Mouse (Mus musculus) thymus, postnatal 0 days (tissue): ENCODE measurements around the gene Zfp354b. TPM values are rescaled to one million over a fixed set of nuclear protein-coding genes. Genes with fewer than 3 reads are reported as not detected.

Experiments
- DNase-seq: peaks from one replicate; pipeline ENCODE4 v3.0.0-alpha.2; 2015; ENCODE audit warnings: low spot score
- polyA plus RNA-seq: library from polyadenylated mRNA; unstranded; fragments of >200 nt; fragmentation: Nextera tagmentation; extraction: Ambion mirVana; gene quantifications from 2 replicates; pipeline ENCODE4 v1.2.1, GENCODE M21; 2015

Zfp354b gene
- 0.27 and 0.33 TPM in 2 replicates for polyA plus RNA-seq

- peak; percentile 48 for DNase-seq
Measured at GRCm38 (mm10) chr11:50931451-50931866, at the start of gene Zfp354b. Gene Zfp354b (minus strand): TSS chr11:50931633.

GRCm38 (mm10) chr11:50977216-50977615 is 45.8 kb upstream of the Zfp354b start:
- no peak for DNase-seq

- DNase-seq, result no peak
Measured at GRCm38 (mm10) chr11:50966230-50966629, 34.8 kb upstream of the Zfp354b start, which contains the start of gene Olfr1378. Gene Olfr1378 (plus strand): TSS chr11:50966530.

- DNase-seq, result no peak
Measured at GRCm38 (mm10) chr11:50964886-50965285, 33.5 kb upstream of the Zfp354b start.

- DNase-seq, result no peak
Measured at GRCm38 (mm10) chr11:50953665-50954064, 22.2 kb upstream of the Zfp354b start, which contains the start of gene Prop1. Gene Prop1 (minus strand): TSS chr11:50953765.

GRCm38 (mm10) chr11:50952290-50952689 is 20.9 kb upstream of the Zfp354b start:
- DNase-seq, result no peak

GRCm38 (mm10) chr11:50943506-50943905 is 12.1 kb upstream of the Zfp354b start, which contains the start of gene 4933414I15Rik:
Gene 4933414I15Rik (minus strand): TSS chr11:50943765.
- DNase-seq, result no peak

- no peak for DNase-seq
Measured at GRCm38 (mm10) chr11:50942386-50942785, 11.0 kb upstream of the Zfp354b start.

- peak; percentile 71 for DNase-seq
Measured at GRCm38 (mm10) chr11:50939621-50940366, 8.4 kb upstream of the Zfp354b start.

GRCm38 (mm10) chr11:50938435-50938834 is 7.0 kb upstream of the Zfp354b start:
- DNase-seq, result no peak

- DNase-seq, result no peak
Measured at GRCm38 (mm10) chr11:50932040-50932439, 607 bp upstream of the Zfp354b start.

- DNase-seq, result no peak
Measured at GRCm38 (mm10) chr11:50931021-50931420, 412 bp downstream of the Zfp354b start.

GRCm38 (mm10) chr11:50930469-50931014 is 891 bp downstream of the Zfp354b start:
- DNase-seq, result no peak

GRCm38 (mm10) chr11:50915671-50916320 is 15.6 kb downstream of the Zfp354b start, which contains the start of gene Zfp2:
Gene Zfp2 (minus strand): TSS chr11:50916165.
- peak; percentile 93 for DNase-seq

GRCm38 (mm10) chr11:50914461-50914860 is 17.0 kb downstream of the Zfp354b start:
- no peak for DNase-seq

GRCm38 (mm10) chr11:50913301-50913700 is 18.1 kb downstream of the Zfp354b start:
- no peak for DNase-seq

GRCm38 (mm10) chr11:50908136-50908535 is 23.3 kb downstream of the Zfp354b start:
- DNase-seq, result no peak

GRCm38 (mm10) chr11:50897359-50897758 is 34.1 kb downstream of the Zfp354b start:
- no peak for DNase-seq

GRCm38 (mm10) chr11:50892441-50892840 is 39.0 kb downstream of the Zfp354b start:
- DNase-seq, result peak; percentile 19

- no peak for DNase-seq
Measured at GRCm38 (mm10) chr11:50887390-50888128, 43.9 kb downstream of the Zfp354b start, which contains the start of gene Zfp454. Gene Zfp454 (minus strand): TSS chr11:50887651.

- DNase-seq, result no peak
Measured at GRCm38 (mm10) chr11:50886933-50887293, 44.5 kb downstream of the Zfp354b start.
